Mouse (Mus musculus): ENCODE measurements around the gene Sec14l4. TPM values are rescaled to one million over a fixed set of nuclear protein-coding genes. Genes with fewer than 3 reads are reported as not detected.
"Not testable (repeated sequence)": the region's sequence is repeated elsewhere in the genome, so short reads cannot be mapped to it uniquely, and the experiment has no call there.

Sec14l4 gene
- polyA plus RNA-seq, 1 experiment: not detected

- no peaks in the 10 kb centered on the region for H3K27me3 ChIP-seq (ENCODE audit: control insufficient read depth, insufficient read depth, insufficient read length)
- H3K36me3 ChIP-seq (ENCODE audit: control insufficient read depth, insufficient read depth): no peaks in the 10 kb centered on the region
- H3K79me2 ChIP-seq (ENCODE audit: control insufficient read depth, insufficient read depth): no peaks in the 10 kb centered on the region
- no peaks in the 10 kb centered on the region for H3K79me3 ChIP-seq (ENCODE audit: low read depth)
- TF ChIP-seq MYOG (IDR thresholded peaks at IDR 0.05; ENCODE audit: control insufficient read depth, extremely low read depth, insufficient read length) (no peak), USF1 (IDR thresholded peaks at IDR 0.05; ENCODE audit: low read depth) (no peak), MAX (IDR thresholded peaks at IDR 0.05) (no peak), FOSL1 (IDR thresholded peaks at IDR 0.05; ENCODE audit: insufficient read depth, low read length, poor library complexity, severe bottlenecking) (no peak), CTCF (IDR thresholded peaks at IDR 0.05; ENCODE audit: control insufficient read depth, insufficient read depth, insufficient read length) (no peak), MYOD1 (IDR thresholded peaks at IDR 0.05; ENCODE audit: control insufficient read depth, insufficient read length, low read depth) (no peak), CEBPB (IDR thresholded peaks at IDR 0.05; ENCODE audit: low read depth) (no peak)
- no peak overlapping the region for H3ac ChIP-seq (ENCODE audit: control insufficient read depth, insufficient read length, low read depth)
- no peak overlapping the region for H3K4me3 ChIP-seq (ENCODE audit: insufficient read depth, poor library complexity, severe bottlenecking)
Observed at GRCm38 (mm10) chr11:4012616-4013015, 18.6 kb upstream of the Sec14l4 start.

DNA sequence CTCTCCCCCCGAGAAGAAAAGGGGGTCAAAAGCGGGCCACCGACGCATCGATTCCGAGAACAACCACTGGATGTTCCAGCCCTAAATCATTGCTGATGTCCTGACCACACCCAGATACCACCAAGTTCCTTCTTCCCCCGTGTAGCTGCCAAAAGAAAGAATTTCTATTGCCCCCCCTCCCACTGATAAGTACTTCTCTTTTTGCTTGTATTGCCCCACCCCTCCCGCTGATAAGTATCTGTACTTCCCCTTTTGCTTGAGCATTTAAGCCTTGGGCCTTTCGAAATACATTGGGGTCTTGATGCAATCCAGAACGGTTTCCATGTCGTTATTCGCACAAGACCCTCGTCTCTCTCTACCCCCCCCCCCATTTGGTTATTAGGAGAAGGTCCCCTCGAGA, 15.5 kb upstream of the Sec14l4 start:
- not testable (repeated sequence) for H3K79me2 ChIP-seq (ENCODE audit: control insufficient read depth, insufficient read depth); H3K27me3 ChIP-seq (ENCODE audit: control insufficient read depth, insufficient read depth, insufficient read length); H3K4me3 ChIP-seq (ENCODE audit: insufficient read depth, poor library complexity, severe bottlenecking); H3K36me3 ChIP-seq (ENCODE audit: control insufficient read depth, insufficient read depth); H3K79me3 ChIP-seq (ENCODE audit: low read depth); H3ac ChIP-seq (ENCODE audit: control insufficient read depth, insufficient read length, low read depth)

- H3K27me3 ChIP-seq (ENCODE audit: control insufficient read depth, insufficient read depth, insufficient read length): peaks cover 38% of the 10 kb centered on the region
- H3K79me3 ChIP-seq (ENCODE audit: low read depth): not testable (repeated sequence)
Observed at GRCm38 (mm10) chr11:4022111-4022510, 9.2 kb upstream of the Sec14l4 start.

GRCm38 (mm10) chr11:4023321-4023720, 7.9 kb upstream of the Sec14l4 start:
- no peaks in the 10 kb centered on the region for H3K36me3 ChIP-seq (ENCODE audit: control insufficient read depth, insufficient read depth)
- no peak for TF ChIP-seq MAX (IDR thresholded peaks at IDR 0.05)
- TF ChIP-seq MYOD1 (IDR thresholded peaks at IDR 0.05; ENCODE audit: control insufficient read depth, insufficient read length, low read depth): no peak
- TF ChIP-seq USF1 (IDR thresholded peaks at IDR 0.05; ENCODE audit: low read depth): no peak
- no peak for TF ChIP-seq FOSL1 (IDR thresholded peaks at IDR 0.05; ENCODE audit: insufficient read depth, low read length, poor library complexity, severe bottlenecking)
- no peak for TF ChIP-seq CTCF (IDR thresholded peaks at IDR 0.05; ENCODE audit: control insufficient read depth, insufficient read depth, insufficient read length)
- no peak for TF ChIP-seq MYOG (IDR thresholded peaks at IDR 0.05; ENCODE audit: control insufficient read depth, extremely low read depth, insufficient read length)
- TF ChIP-seq CEBPB (IDR thresholded peaks at IDR 0.05; ENCODE audit: low read depth): no peak
- no peaks in the 10 kb centered on the region for H3K79me2 ChIP-seq (ENCODE audit: control insufficient read depth, insufficient read depth)

More at GRCm38 (mm10) chr11:4022111-4022510, 9.2 kb upstream of the Sec14l4 start:
- not testable (repeated sequence) for H3ac ChIP-seq (ENCODE audit: control insufficient read depth, insufficient read length, low read depth); H3K79me2 ChIP-seq (ENCODE audit: control insufficient read depth, insufficient read depth); H3K36me3 ChIP-seq (ENCODE audit: control insufficient read depth, insufficient read depth); H3K4me3 ChIP-seq (ENCODE audit: insufficient read depth, poor library complexity, severe bottlenecking)

GRCm38 (mm10) chr11:4027066-4027465, 4.2 kb upstream of the Sec14l4 start:
- Histone ChIP-seq H3K27me3 (ENCODE audit: control insufficient read depth, insufficient read depth, insufficient read length) (peaks cover 73% of the 10 kb centered on the region), H3K4me3 (ENCODE audit: insufficient read depth, poor library complexity, severe bottlenecking) (no peak overlapping the region), H3K79me2 (ENCODE audit: control insufficient read depth, insufficient read depth) (no peaks in the 10 kb centered on the region), H3K79me3 (ENCODE audit: low read depth) (no peaks in the 10 kb centered on the region), H3K36me3 (ENCODE audit: control insufficient read depth, insufficient read depth) (no peaks in the 10 kb centered on the region), H3ac (ENCODE audit: control insufficient read depth, insufficient read length, low read depth) (no peak overlapping the region)
- TF ChIP-seq CEBPB (IDR thresholded peaks at IDR 0.05; ENCODE audit: low read depth): no peak
- no peak for TF ChIP-seq MAX (IDR thresholded peaks at IDR 0.05)
- TF ChIP-seq MYOG (IDR thresholded peaks at IDR 0.05; ENCODE audit: control insufficient read depth, extremely low read depth, insufficient read length): no peak
- no peak for TF ChIP-seq MYOD1 (IDR thresholded peaks at IDR 0.05; ENCODE audit: control insufficient read depth, insufficient read length, low read depth)
- no peak for TF ChIP-seq FOSL1 (IDR thresholded peaks at IDR 0.05; ENCODE audit: insufficient read depth, low read length, poor library complexity, severe bottlenecking)
- TF ChIP-seq CTCF (IDR thresholded peaks at IDR 0.05; ENCODE audit: control insufficient read depth, insufficient read depth, insufficient read length): no peak
- no peak for TF ChIP-seq USF1 (IDR thresholded peaks at IDR 0.05; ENCODE audit: low read depth)

More at GRCm38 (mm10) chr11:4023321-4023720, 7.9 kb upstream of the Sec14l4 start:
- Histone ChIP-seq H3ac (ENCODE audit: control insufficient read depth, insufficient read length, low read depth) (no peak overlapping the region), H3K79me3 (ENCODE audit: low read depth) (no peaks in the 10 kb centered on the region), H3K4me3 (ENCODE audit: insufficient read depth, poor library complexity, severe bottlenecking) (no peak overlapping the region), H3K27me3 (ENCODE audit: control insufficient read depth, insufficient read depth, insufficient read length) (peaks cover 43% of the 10 kb centered on the region)

- Histone ChIP-seq H3K27me3 (ENCODE audit: control insufficient read depth, insufficient read depth, insufficient read length) (peaks cover 79% of the 10 kb centered on the region), H3ac (ENCODE audit: control insufficient read depth, insufficient read length, low read depth) (no peak overlapping the region), H3K79me2 (ENCODE audit: control insufficient read depth, insufficient read depth) (no peaks in the 10 kb centered on the region), H3K36me3 (ENCODE audit: control insufficient read depth, insufficient read depth) (no peaks in the 10 kb centered on the region), H3K4me3 (ENCODE audit: insufficient read depth, poor library complexity, severe bottlenecking) (no peak overlapping the region), H3K79me3 (ENCODE audit: low read depth) (no peaks in the 10 kb centered on the region)
- TF ChIP-seq MYOD1 (IDR thresholded peaks at IDR 0.05; ENCODE audit: control insufficient read depth, insufficient read length, low read depth) (no peak), CEBPB (IDR thresholded peaks at IDR 0.05; ENCODE audit: low read depth) (no peak), MYOG (IDR thresholded peaks at IDR 0.05; ENCODE audit: control insufficient read depth, extremely low read depth, insufficient read length) (no peak), FOSL1 (IDR thresholded peaks at IDR 0.05; ENCODE audit: insufficient read depth, low read length, poor library complexity, severe bottlenecking) (no peak), MAX (IDR thresholded peaks at IDR 0.05) (no peak), USF1 (IDR thresholded peaks at IDR 0.05; ENCODE audit: low read depth) (no peak), CTCF (IDR thresholded peaks at IDR 0.05; ENCODE audit: control insufficient read depth, insufficient read depth, insufficient read length) (no peak)
Observed at GRCm38 (mm10) chr11:4027561-4028334, 3.5 kb upstream of the Sec14l4 start.
